Mouse (Mus musculus): ENCODE measurements around the gene Arf1. TPM values are rescaled to one million over a fixed set of nuclear protein-coding genes. Genes with fewer than 3 reads are reported as not detected.

Gene Arf1
- polyA plus RNA-seq, 1 experiment from 2014 or later: 686 TPM

GRCm38 (mm10) chr11:59208153-59208831 lies 19.8 kb downstream of the Arf1 start, which contains the start of gene 2310033P09Rik:
2310033P09Rik (plus strand) TSS chr11:59208321.
- Histone ChIP-seq H3K27ac (ENCODE audit: low read depth, low read length) (peak within 1 kb of the TSS; percentile 89), H3K36me3 (ENCODE audit: control insufficient read depth, insufficient read depth, low read length) (peaks cover 24% of the 10 kb centered on the region), H3K4me1 (ENCODE audit: control insufficient read depth, insufficient read depth, low read depth, low read length) (peaks cover 22% of the 10 kb centered on the region), H3K27me3 (replicated peaks; ENCODE audit: control insufficient read depth, insufficient read depth, low read length) (no peaks in the 10 kb centered on the region), H3K9ac (ENCODE audit: low read depth, low read length) (peak within 1 kb of the TSS; percentile 86), H3K9me3 (ENCODE audit: control insufficient read depth, low read length) (no peaks in the 10 kb centered on the region), H3K4me3 (ENCODE audit: low read length) (peak within 1 kb of the TSS; percentile 87), H3K4me2 (ENCODE audit: low read length) (peak within 1 kb of the TSS; percentile 90)
- ATAC-seq: peak; percentile 92
- under 1% methylated on average over 66 of the region's 67 CpGs for WGBS

- Histone ChIP-seq H3K9me3 (ENCODE audit: control insufficient read depth, low read length) (no peaks in the 10 kb centered on the region), H3K9ac (ENCODE audit: low read depth, low read length) (peak within 1 kb of the TSS; percentile 82), H3K4me3 (ENCODE audit: low read length) (peak within 1 kb of the TSS; percentile 91), H3K4me1 (ENCODE audit: control insufficient read depth, insufficient read depth, low read depth, low read length) (peaks cover 14% of the 10 kb centered on the region), H3K36me3 (ENCODE audit: control insufficient read depth, insufficient read depth, low read length) (peaks cover 9% of the 10 kb centered on the region), H3K27ac (ENCODE audit: low read depth, low read length) (peak within 1 kb of the TSS; percentile 17; the same call in 1 of the 2 replicates), H3K4me2 (ENCODE audit: low read length) (peak within 1 kb of the TSS; percentile 87), H3K27me3 (replicated peaks; ENCODE audit: control insufficient read depth, insufficient read depth, low read length) (no peaks in the 10 kb centered on the region)
- ATAC-seq: peak; percentile 93
- 1% methylated on average over 63 of the region's 63 CpGs for WGBS
These were observed 25.7 kb downstream of the Arf1 start, which contains the start of gene Mrpl55 for GRCm38 (mm10) chr11:59202081-59202995. Mrpl55 (plus strand) TSS chr11:59202486.

- peak overlapping the region; percentile 17; the same call in 1 of the 2 replicates for H3K27ac ChIP-seq (ENCODE audit: low read depth, low read length)
- H3K4me3 ChIP-seq (ENCODE audit: low read length): peak overlapping the region; percentile 91
- peak overlapping the region; percentile 82 for H3K9ac ChIP-seq (ENCODE audit: low read depth, low read length)
- no peaks in the 10 kb centered on the region for H3K9me3 ChIP-seq (ENCODE audit: control insufficient read depth, low read length)
- peaks cover 14% of the 10 kb centered on the region for H3K4me1 ChIP-seq (ENCODE audit: control insufficient read depth, insufficient read depth, low read depth, low read length)
- WGBS: 33% methylated on average over 16 of the region's 16 CpGs
- H3K27me3 ChIP-seq (replicated peaks; ENCODE audit: control insufficient read depth, insufficient read depth, low read length): no peaks in the 10 kb centered on the region
- H3K36me3 ChIP-seq (ENCODE audit: control insufficient read depth, insufficient read depth, low read length): peaks cover 9% of the 10 kb centered on the region
- H3K4me2 ChIP-seq (ENCODE audit: low read length): peak overlapping the region; percentile 87
- ATAC-seq: peak; percentile 15; the same call in 1 of the 2 replicates
These were observed 26.7 kb downstream of the Arf1 start for GRCm38 (mm10) chr11:59201216-59202002.

- no peaks in the 10 kb centered on the region for H3K27me3 ChIP-seq (replicated peaks; ENCODE audit: control insufficient read depth, insufficient read depth, low read length)
- no peak overlapping the region for H3K9ac ChIP-seq (ENCODE audit: low read depth, low read length)
- ATAC-seq: no peak
- no peak overlapping the region for H3K27ac ChIP-seq (ENCODE audit: low read depth, low read length)
- H3K4me1 ChIP-seq (ENCODE audit: control insufficient read depth, insufficient read depth, low read depth, low read length): peaks cover 4% of the 10 kb centered on the region
- H3K36me3 ChIP-seq (ENCODE audit: control insufficient read depth, insufficient read depth, low read length): no peaks in the 10 kb centered on the region
- H3K9me3 ChIP-seq (ENCODE audit: control insufficient read depth, low read length): no peaks in the 10 kb centered on the region
- no peak overlapping the region for H3K4me2 ChIP-seq (ENCODE audit: low read length)
- no peak overlapping the region for H3K4me3 ChIP-seq (ENCODE audit: low read length)
These were observed 31.8 kb downstream of the Arf1 start for GRCm38 (mm10) chr11:59196230-59196629.

GRCm38 (mm10) chr11:59192059-59192386 lies 36.0 kb downstream of the Arf1 start, which contains the start of gene Guk1:
Guk1 (minus strand) TSS chr11:59192212.
- WGBS: 5% methylated on average over 16 of the region's 16 CpGs
- Histone ChIP-seq H3K27ac (ENCODE audit: low read depth, low read length) (peak within 1 kb of the TSS; percentile 90), H3K9me3 (ENCODE audit: control insufficient read depth, low read length) (no peaks in the 10 kb centered on the region), H3K36me3 (ENCODE audit: control insufficient read depth, insufficient read depth, low read length) (no peaks in the 10 kb centered on the region), H3K4me3 (ENCODE audit: low read length) (peak within 1 kb of the TSS; percentile 66), H3K4me1 (ENCODE audit: control insufficient read depth, insufficient read depth, low read depth, low read length) (peaks cover 11% of the 10 kb centered on the region), H3K4me2 (ENCODE audit: low read length) (peak within 1 kb of the TSS; percentile 69), H3K27me3 (replicated peaks; ENCODE audit: control insufficient read depth, insufficient read depth, low read length) (no peaks in the 10 kb centered on the region), H3K9ac (ENCODE audit: low read depth, low read length) (peak within 1 kb of the TSS; percentile 78)
- peak; percentile 13; the same call in 1 of the 2 replicates for ATAC-seq

GRCm38 (mm10) chr11:59191231-59192058 lies 36.6 kb downstream of the Arf1 start:
- Histone ChIP-seq H3K27me3 (replicated peaks; ENCODE audit: control insufficient read depth, insufficient read depth, low read length) (no peaks in the 10 kb centered on the region), H3K4me2 (ENCODE audit: low read length) (peak overlapping the region; percentile 69), H3K4me1 (ENCODE audit: control insufficient read depth, insufficient read depth, low read depth, low read length) (peaks cover 11% of the 10 kb centered on the region), H3K27ac (ENCODE audit: low read depth, low read length) (peak overlapping the region; percentile 90), H3K9ac (ENCODE audit: low read depth, low read length) (peak overlapping the region; percentile 78), H3K9me3 (ENCODE audit: control insufficient read depth, low read length) (no peaks in the 10 kb centered on the region), H3K4me3 (ENCODE audit: low read length) (peak overlapping the region; percentile 66), H3K36me3 (ENCODE audit: control insufficient read depth, insufficient read depth, low read length) (no peaks in the 10 kb centered on the region)
- under 1% methylated on average over 51 of the region's 59 CpGs for WGBS
- peak; percentile 96 for ATAC-seq

GRCm38 (mm10) chr11:59187706-59188105 lies 40.4 kb downstream of the Arf1 start:
- Histone ChIP-seq H3K4me3 (ENCODE audit: low read length) (no peak overlapping the region), H3K27ac (ENCODE audit: low read depth, low read length) (no peak overlapping the region), H3K36me3 (ENCODE audit: control insufficient read depth, insufficient read depth, low read length) (peaks cover 14% of the 10 kb centered on the region), H3K4me2 (ENCODE audit: low read length) (no peak overlapping the region), H3K27me3 (replicated peaks; ENCODE audit: control insufficient read depth, insufficient read depth, low read length) (no peaks in the 10 kb centered on the region), H3K4me1 (ENCODE audit: control insufficient read depth, insufficient read depth, low read depth, low read length) (peaks cover 11% of the 10 kb centered on the region), H3K9me3 (ENCODE audit: control insufficient read depth, low read length) (no peaks in the 10 kb centered on the region), H3K9ac (ENCODE audit: low read depth, low read length) (no peak overlapping the region)
- ATAC-seq: no peak
- WGBS: 85% methylated on average over 6 of the region's 6 CpGs

- H3K27ac ChIP-seq (ENCODE audit: low read depth, low read length): no peak overlapping the region
- H3K4me3 ChIP-seq (ENCODE audit: low read length): no peak overlapping the region
- ATAC-seq: no peak
- WGBS: 83% methylated on average over 5 of the region's 5 CpGs
- no peaks in the 10 kb centered on the region for H3K9me3 ChIP-seq (ENCODE audit: control insufficient read depth, low read length)
- no peak overlapping the region for H3K4me2 ChIP-seq (ENCODE audit: low read length)
- H3K9ac ChIP-seq (ENCODE audit: low read depth, low read length): no peak overlapping the region
- peaks cover 6% of the 10 kb centered on the region for H3K4me1 ChIP-seq (ENCODE audit: control insufficient read depth, insufficient read depth, low read depth, low read length)
- H3K36me3 ChIP-seq (ENCODE audit: control insufficient read depth, insufficient read depth, low read length): peaks cover 17% of the 10 kb centered on the region
- no peaks in the 10 kb centered on the region for H3K27me3 ChIP-seq (replicated peaks; ENCODE audit: control insufficient read depth, insufficient read depth, low read length)
These were observed 42.6 kb downstream of the Arf1 start for GRCm38 (mm10) chr11:59185490-59185889.

All from hindbrain, embryonic 16.5 days (tissue).